Mouse (Mus musculus) neural tube, embryonic 15.5 days (tissue): ENCODE data around the gene Adm. TPM values are rescaled to one million over a fixed set of nuclear protein-coding genes. Genes with fewer than 3 reads are reported as not detected.

Experiments
- ATAC-seq: fragments of 200-750 bp; cut with Nextera tagmentation; 2 replicates; pipeline ENCODE4 v1.8.0; 2017; ENCODE audit warnings: mild to moderate bottlenecking, moderate TSS enrichment, moderate library complexity; ENCODE audit not compliant: low FRiP score
- H3K27ac ChIP-seq: fragments of 300-500 bp; sonication (generic); replicated peaks from 2 replicates; pipeline ENCODE4 v1.5.1; 2015; ENCODE audit warnings: mild to moderate bottlenecking, inconsistent platforms
- H3K27me3 ChIP-seq: fragments of 300-500 bp; sonication (generic); replicated peaks from 2 replicates; pipeline ENCODE4 v1.6.1; 2015; ENCODE audit warnings: inconsistent platforms
- H3K36me3 ChIP-seq: fragments of 300-500 bp; sonication (generic); 2 replicates; pipeline ENCODE4 v1.6.1; 2015; ENCODE audit warnings: inconsistent platforms
- H3K4me1 ChIP-seq: fragments of 300-500 bp; sonication (generic); 2 replicates; pipeline ENCODE4 v1.6.1; 2015; ENCODE audit warnings: inconsistent platforms
- H3K4me2 ChIP-seq: fragments of 300-500 bp; sonication (generic); 2 replicates; pipeline ENCODE4 v1.6.1; 2015; ENCODE audit warnings: inconsistent platforms, mild to moderate bottlenecking, moderate library complexity
- H3K4me3 ChIP-seq: fragments of 300-500 bp; sonication (generic); replicated peaks from 2 replicates; pipeline ENCODE4 v1.5.1; 2015; ENCODE audit warnings: mild to moderate bottlenecking, inconsistent platforms
- H3K9ac ChIP-seq: fragments of 300-500 bp; sonication (generic); replicated peaks from 2 replicates; pipeline ENCODE4 v1.6.1; 2015; ENCODE audit warnings: mild to moderate bottlenecking, inconsistent platforms
- H3K9me3 ChIP-seq: fragments of 300-500 bp; sonication (generic); replicated peaks from 2 replicates; pipeline ENCODE4 v1.6.1; 2016; ENCODE audit warnings: inconsistent platforms
- WGBS: fragments of 180-500 bp; shearing (Covaris S2); methylation state at CpG from one replicate; pipeline ENCODE4 v1.1.7; 2015; ENCODE audit warnings: mixed read lengths; 5-methylcytosine and 5-hydroxymethylcytosine counted together
- polyA plus RNA-seq: library from polyadenylated mRNA; unstranded; fragments of >200 nt; fragmentation: Nextera tagmentation; extraction: Ambion mirVana; gene quantifications from 2 replicates; pipeline ENCODE4 v1.2.1, GENCODE M21; 2015

The Adm gene
- polyA plus RNA-seq, 1 experiment from 2014 or later: 4.3 TPM

- peak overlapping the region; percentile 93 for H3K4me3 ChIP-seq
- H3K27ac ChIP-seq: peak overlapping the region; percentile 99
- WGBS: under 1% methylated on average over 20 of the region's 20 CpGs
- peak; percentile 37 for ATAC-seq
- peak overlapping the region; percentile 92 for H3K4me2 ChIP-seq
- no peaks in the 10 kb centered on the region for H3K9me3 ChIP-seq
- H3K4me1 ChIP-seq: peaks cover 31% of the 10 kb centered on the region
- peak overlapping the region; percentile 96 for H3K9ac ChIP-seq
- no peaks in the 10 kb centered on the region for H3K36me3 ChIP-seq
- 0 out of 2 replicates have a peak, but pooled peaks cover 4% of the 10 kb centered on the region for H3K27me3 ChIP-seq
Measured at GRCm38 (mm10) chr7:110615151-110615631, 12.3 kb upstream of the Adm start.

GRCm38 (mm10) chr7:110615792-110616191 lies 11.7 kb upstream of the Adm start:
- Histone ChIP-seq H3K4me1 (peaks cover 31% of the 10 kb centered on the region), H3K4me3 (0 out of 2 replicates have a peak overlapping the region, but pooled peaks have one; percentile 93), H3K27me3 (0 out of 2 replicates have a peak, but pooled peaks cover 4% of the 10 kb centered on the region), H3K9ac (no peak overlapping the region), H3K9me3 (no peaks in the 10 kb centered on the region), H3K36me3 (no peaks in the 10 kb centered on the region), H3K4me2 (peak overlapping the region; percentile 92), H3K27ac (no peak overlapping the region)
- 15% methylated on average over 11 of the region's 11 CpGs for WGBS
- ATAC-seq: no peak

- no peaks in the 10 kb centered on the region for H3K9me3 ChIP-seq
- peaks cover 9% of the 10 kb centered on the region for H3K4me1 ChIP-seq
- H3K4me3 ChIP-seq: no peak overlapping the region
- H3K4me2 ChIP-seq: no peak overlapping the region
- peaks cover 9% of the 10 kb centered on the region; the same call in 1 of the 2 replicates for H3K27me3 ChIP-seq
- no peaks in the 10 kb centered on the region for H3K36me3 ChIP-seq
- WGBS: 57% methylated on average over 9 of the region's 9 CpGs
- no peak overlapping the region for H3K27ac ChIP-seq
- ATAC-seq: no peak
- no peak overlapping the region for H3K9ac ChIP-seq
Measured at GRCm38 (mm10) chr7:110619086-110619611, 8.3 kb upstream of the Adm start.

GRCm38 (mm10) chr7:110624067-110624466 lies 3.4 kb upstream of the Adm start:
- ATAC-seq: no peak
- Histone ChIP-seq H3K27ac (no peak overlapping the region), H3K4me3 (no peak overlapping the region), H3K27me3 (peaks cover 54% of the 10 kb centered on the region), H3K4me1 (peaks cover 34% of the 10 kb centered on the region), H3K9ac (no peak overlapping the region), H3K9me3 (no peaks in the 10 kb centered on the region), H3K36me3 (no peaks in the 10 kb centered on the region), H3K4me2 (no peak overlapping the region)
- 78% methylated on average over 2 of the region's 2 CpGs for WGBS

- Histone ChIP-seq H3K27me3 (peaks cover 57% of the 10 kb centered on the region), H3K27ac (no peak overlapping the region), H3K4me1 (peaks cover 40% of the 10 kb centered on the region), H3K9me3 (no peaks in the 10 kb centered on the region), H3K36me3 (no peaks in the 10 kb centered on the region), H3K4me3 (no peak overlapping the region), H3K4me2 (no peak overlapping the region), H3K9ac (no peak overlapping the region)
- WGBS: 82% methylated on average over 13 of the region's 13 CpGs
- ATAC-seq: no peak
Measured at GRCm38 (mm10) chr7:110624961-110625360, 2.5 kb upstream of the Adm start.

- Histone ChIP-seq H3K36me3 (no peaks in the 10 kb centered on the region), H3K27ac (no peak overlapping the region), H3K4me3 (no peak overlapping the region), H3K9me3 (no peaks in the 10 kb centered on the region), H3K4me1 (peaks cover 44% of the 10 kb centered on the region), H3K9ac (no peak overlapping the region), H3K27me3 (peaks cover 57% of the 10 kb centered on the region), H3K4me2 (no peak overlapping the region)
- 56% methylated on average over 10 of the region's 10 CpGs for WGBS
- ATAC-seq: no peak
Measured at GRCm38 (mm10) chr7:110625489-110625888, 2.0 kb upstream of the Adm start.

GRCm38 (mm10) chr7:110626186-110627098 lies 1.0 kb upstream of the Adm start:
- H3K4me1 ChIP-seq: peaks cover 47% of the 10 kb centered on the region
- H3K4me2 ChIP-seq: peak overlapping the region; percentile 78
- H3K27ac ChIP-seq: no peak overlapping the region
- H3K27me3 ChIP-seq: peaks cover 64% of the 10 kb centered on the region
- whole genome bisulfite sequencing: 3% methylated on average over 28 of the region's 28 CpGs
- no peaks in the 10 kb centered on the region for H3K36me3 ChIP-seq
- no peak overlapping the region for H3K9ac ChIP-seq
- H3K4me3 ChIP-seq: peak overlapping the region; percentile 8; the same call in 1 of the 2 replicates
- no peaks in the 10 kb centered on the region for H3K9me3 ChIP-seq
- no peak for ATAC-seq

- Histone ChIP-seq H3K4me3 (peak overlapping the region; percentile 39), H3K36me3 (no peaks in the 10 kb centered on the region), H3K9ac (no peak overlapping the region), H3K9me3 (no peaks in the 10 kb centered on the region), H3K27me3 (peaks cover 68% of the 10 kb centered on the region), H3K4me2 (peak overlapping the region; percentile 78), H3K4me1 (peaks cover 47% of the 10 kb centered on the region), H3K27ac (no peak overlapping the region)
- ATAC-seq: no peak
- WGBS: 2% methylated on average over 12 of the region's 12 CpGs
Measured at GRCm38 (mm10) chr7:110627099-110627482, 370 bp upstream of the Adm start.

GRCm38 (mm10) chr7:110628273-110628600 lies 776 bp downstream of the Adm start:
- peaks cover 47% of the 10 kb centered on the region for H3K4me1 ChIP-seq
- no peak overlapping the region for H3K27ac ChIP-seq
- peak overlapping the region; percentile 29; the same call in 1 of the 2 replicates for H3K9ac ChIP-seq
- H3K36me3 ChIP-seq: no peaks in the 10 kb centered on the region
- WGBS: 3% methylated on average over 11 of the region's 11 CpGs
- peak overlapping the region; percentile 78 for H3K4me2 ChIP-seq
- no peaks in the 10 kb centered on the region for H3K9me3 ChIP-seq
- H3K4me3 ChIP-seq: peak overlapping the region; percentile 39
- peaks cover 68% of the 10 kb centered on the region for H3K27me3 ChIP-seq
- ATAC-seq: no peak

GRCm38 (mm10) chr7:110628611-110629354 lies 1.3 kb downstream of the Adm start:
- no peaks in the 10 kb centered on the region for H3K36me3 ChIP-seq
- peaks cover 66% of the 10 kb centered on the region for H3K27me3 ChIP-seq
- H3K4me2 ChIP-seq: peak overlapping the region; percentile 78
- H3K9me3 ChIP-seq: no peaks in the 10 kb centered on the region
- no peak for ATAC-seq
- no peak overlapping the region for H3K27ac ChIP-seq
- WGBS: 1% methylated on average over 33 of the region's 33 CpGs
- H3K9ac ChIP-seq: peak overlapping the region; percentile 40
- H3K4me1 ChIP-seq: peaks cover 47% of the 10 kb centered on the region
- H3K4me3 ChIP-seq: peak overlapping the region; percentile 39

GRCm38 (mm10) chr7:110629892-110630666 lies 2.6 kb downstream of the Adm start:
- Histone ChIP-seq H3K36me3 (no peaks in the 10 kb centered on the region), H3K4me1 (peaks cover 47% of the 10 kb centered on the region), H3K9ac (peak overlapping the region; percentile 33; the same call in 1 of the 2 replicates), H3K4me3 (peak overlapping the region; percentile 39), H3K27me3 (peaks cover 56% of the 10 kb centered on the region), H3K4me2 (peak overlapping the region; percentile 78), H3K9me3 (no peaks in the 10 kb centered on the region), H3K27ac (no peak overlapping the region)
- peak; percentile 88 for ATAC-seq
- WGBS: 1% methylated on average over 36 of the region's 36 CpGs
